Mouse (Mus musculus): ENCODE data around the gene Dock11.

Dock11 gene

DNA sequence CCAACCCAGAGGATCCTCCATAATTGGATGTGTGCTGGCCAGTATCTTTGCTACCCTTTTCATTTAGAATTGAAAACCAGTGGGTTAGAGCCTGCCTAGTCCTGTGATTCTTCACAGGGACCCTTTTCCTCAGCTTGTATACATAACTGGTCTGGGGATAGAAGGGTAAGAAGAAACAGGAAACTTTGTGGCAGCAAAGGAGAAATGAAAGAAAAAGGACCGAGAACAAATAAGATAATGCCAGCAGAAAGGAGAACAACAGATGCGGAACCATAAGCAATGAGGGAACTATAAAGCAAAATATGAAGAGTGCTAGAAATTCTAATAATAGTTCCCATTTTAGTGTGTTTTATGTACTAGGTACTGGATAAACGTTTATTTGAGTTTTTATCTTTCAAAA, 212.7 kb downstream of the Dock11 start:
- DNase-seq (ENCODE audit: low spot score): no peak

DNA sequence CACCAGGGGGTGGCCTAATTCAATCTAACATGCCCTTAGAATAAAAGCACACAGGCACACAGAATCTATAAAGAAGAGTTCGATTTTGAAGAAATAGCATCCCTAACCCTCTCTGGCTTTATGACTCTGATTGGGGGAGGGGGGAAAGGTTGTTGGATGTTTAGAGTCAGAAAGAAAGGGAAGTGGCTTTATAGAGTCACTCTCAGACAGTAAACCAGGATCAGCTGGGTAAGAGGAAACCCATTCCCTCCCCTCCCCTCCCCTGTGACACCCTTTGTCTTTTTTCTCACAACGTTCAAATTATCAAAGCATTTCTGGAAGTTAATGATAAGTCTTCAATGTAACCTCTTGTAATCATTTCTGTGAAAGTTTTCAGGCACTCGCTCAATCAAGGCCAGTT, 220.0 kb downstream of the Dock11 start:
- no peak for DNase-seq (ENCODE audit: low spot score)

GRCm38 (mm10) chrX:36111622-36112421, 223.2 kb downstream of the Dock11 start, which contains the start of gene Il13ra1:
Gene Il13ra1, plus strand, starts transcription at chrX:36112110.
- DNase-seq (ENCODE audit: low spot score): peak; percentile 13

GRCm38 (mm10) chrX:36112422-36112750, 223.8 kb downstream of the Dock11 start:
- DNase-seq (ENCODE audit: low spot score): no peak

GRCm38 (mm10) chrX:36115171-36115570, 226.5 kb downstream of the Dock11 start:
- no peak for DNase-seq (ENCODE audit: low spot score)
